Mouse (Mus musculus) limb, embryonic 10.5 days (tissue): ENCODE measurements around the gene Rnf138rt1. TPM values are rescaled to one million over a fixed set of nuclear protein-coding genes. Genes with fewer than 3 reads are reported as not detected.

Experiments
- polyA plus RNA-seq: library from polyadenylated mRNA; unstranded; fragments of >200 nt; fragmentation: Nextera tagmentation; extraction: Ambion mirVana; gene quantifications from 2 replicates; pipeline ENCODE4 v1.2.1, GENCODE M21; 2016

The Rnf138rt1 gene
- polyA plus RNA-seq, 1 experiment from 2014 or later, result not detected

Other genes with a start within 250 kb of the Rnf138rt1 start
- 0.11 and 0.13 TPM in 2 replicates for gene Grpr, start 211.7 kb downstream of the Rnf138rt1 start, polyA plus RNA-seq
- gene Ap1s2, start 147.7 kb upstream of the Rnf138rt1 start, polyA plus RNA-seq, result 13.4 and 17.9 TPM in 2 replicates
- gene Zrsr2, start 197.3 kb upstream of the Rnf138rt1 start, polyA plus RNA-seq, result 68.1 and 70.2 TPM in 2 replicates